Mouse (Mus musculus): ENCODE results near the gene Accsl. TPM values are rescaled to one million over a fixed set of nuclear protein-coding genes. Genes with fewer than 3 reads are reported as not detected.

The Accsl gene
- total RNA-seq, 2 experiments from 2014 or later = not detected

DNA sequence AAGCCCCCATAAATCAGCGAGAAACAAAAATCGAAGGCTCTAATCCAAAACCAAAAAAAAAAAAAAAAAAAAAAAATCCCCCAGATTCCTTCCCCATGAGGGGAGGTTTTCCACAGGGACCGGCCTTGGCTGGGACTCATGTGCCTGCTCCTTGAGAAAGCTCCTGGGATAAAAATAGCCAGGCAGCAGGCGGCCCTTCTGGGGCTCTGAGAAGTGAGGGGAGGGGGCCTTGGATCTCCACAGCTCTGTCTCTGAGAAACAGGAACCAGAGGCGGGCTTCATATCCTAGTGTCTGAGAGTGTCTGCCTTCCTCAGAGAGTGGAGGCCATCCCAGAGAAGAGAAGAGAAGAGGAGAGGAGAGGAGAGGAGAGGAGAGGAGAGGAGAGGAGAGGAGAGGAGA is 8.0 kb upstream of the Accsl start:
- DNase-seq (ENCODE audit: low spot score) = peak; percentile 11

DNA sequence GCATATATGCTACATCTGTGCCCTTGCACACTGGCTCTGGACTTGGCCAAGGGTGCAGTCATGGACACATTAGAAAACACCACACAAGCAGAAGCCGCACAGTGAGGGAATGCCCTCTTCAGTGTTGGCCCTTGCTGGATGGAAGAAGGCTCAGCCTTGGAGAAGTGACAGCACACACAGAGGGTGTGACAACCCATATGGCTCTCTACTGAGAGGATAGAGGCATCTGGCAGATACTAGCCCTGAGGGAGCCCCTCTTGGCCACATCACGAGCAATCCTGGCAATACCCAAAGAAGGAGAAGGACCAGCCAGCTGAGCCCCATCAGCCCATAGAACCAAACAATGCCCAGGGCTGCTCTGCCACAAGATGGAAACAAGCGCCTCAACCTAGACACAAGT is 5.6 kb upstream of the Accsl start:
- no peak for DNase-seq (ENCODE audit: low spot score)

DNA sequence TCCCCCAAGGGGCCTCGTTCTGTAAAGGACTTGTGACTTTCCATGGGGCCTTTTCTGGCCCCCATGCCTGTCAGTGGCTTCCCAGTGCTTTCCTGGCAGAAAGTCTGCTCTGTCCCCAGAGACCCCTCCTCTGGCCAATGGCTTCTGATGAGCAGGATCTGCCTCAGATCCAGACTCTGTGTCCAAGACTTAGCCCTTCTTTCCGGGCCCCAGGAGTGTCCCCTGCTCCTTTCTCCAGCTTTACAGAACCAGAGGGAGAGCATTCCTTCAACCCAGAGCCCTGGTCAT is 5.2 kb upstream of the Accsl start:
- DNase-seq (ENCODE audit: low spot score) = peak; percentile 33

DNA sequence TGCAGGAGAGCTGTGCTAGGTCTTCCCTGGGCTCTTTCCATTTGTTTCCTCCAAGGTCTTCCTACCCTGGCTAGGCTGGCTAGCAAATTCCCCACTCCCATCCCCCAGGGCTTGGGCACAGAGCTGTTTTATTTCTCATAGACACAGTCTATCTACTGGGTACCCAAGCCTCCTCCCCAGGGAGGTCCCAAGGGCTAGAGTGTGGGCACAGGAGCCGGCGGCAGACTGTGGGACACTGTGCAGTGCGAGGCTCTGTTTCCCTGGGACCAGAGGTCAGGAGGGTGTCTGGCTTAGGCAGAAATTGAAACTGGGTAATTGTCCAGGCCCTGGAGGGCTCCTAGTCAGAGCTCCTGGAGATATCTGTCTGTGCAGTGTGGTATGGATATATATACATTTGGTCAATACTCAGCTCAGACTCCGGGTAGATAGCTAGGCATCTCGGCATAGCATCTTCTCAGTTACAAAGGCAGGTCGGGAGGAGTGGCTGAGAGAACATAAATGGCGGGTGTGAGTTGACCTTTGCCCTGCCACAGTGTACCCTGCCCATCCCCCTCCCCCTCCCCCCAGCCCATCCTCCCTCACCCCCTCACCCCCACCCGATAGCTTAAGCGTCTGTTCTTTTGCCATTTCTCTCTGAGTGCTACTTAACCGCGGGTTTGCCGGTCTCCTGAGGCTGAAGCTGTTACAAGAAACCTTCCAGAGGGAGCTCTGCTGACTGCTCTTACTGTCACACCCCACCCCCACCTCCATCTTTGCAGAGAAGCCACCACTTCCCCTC is 4.7 kb upstream of the Accsl start:
- no peak for DNase-seq (ENCODE audit: low spot score)

DNA sequence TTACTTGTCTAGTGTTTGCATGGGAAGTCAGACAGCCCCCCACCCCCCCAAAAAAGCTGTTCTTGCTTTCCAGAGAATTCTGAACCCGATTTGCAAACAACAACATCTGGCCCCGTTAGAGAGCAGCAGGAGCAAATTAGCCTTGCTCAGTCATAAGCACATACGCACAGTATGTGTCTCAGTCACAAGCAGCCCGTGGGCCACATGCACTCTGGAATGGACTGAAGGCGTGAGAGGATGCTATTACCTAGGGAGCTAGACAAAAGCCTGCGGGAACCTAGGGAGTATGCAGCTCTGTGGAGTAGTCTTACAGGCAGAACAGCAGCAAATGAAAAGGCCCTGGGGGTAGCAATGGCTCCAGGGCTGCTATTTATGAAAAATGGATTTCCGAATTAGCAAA is 3.3 kb upstream of the Accsl start:
- DNase-seq (ENCODE audit: low spot score) = no peak

DNA sequence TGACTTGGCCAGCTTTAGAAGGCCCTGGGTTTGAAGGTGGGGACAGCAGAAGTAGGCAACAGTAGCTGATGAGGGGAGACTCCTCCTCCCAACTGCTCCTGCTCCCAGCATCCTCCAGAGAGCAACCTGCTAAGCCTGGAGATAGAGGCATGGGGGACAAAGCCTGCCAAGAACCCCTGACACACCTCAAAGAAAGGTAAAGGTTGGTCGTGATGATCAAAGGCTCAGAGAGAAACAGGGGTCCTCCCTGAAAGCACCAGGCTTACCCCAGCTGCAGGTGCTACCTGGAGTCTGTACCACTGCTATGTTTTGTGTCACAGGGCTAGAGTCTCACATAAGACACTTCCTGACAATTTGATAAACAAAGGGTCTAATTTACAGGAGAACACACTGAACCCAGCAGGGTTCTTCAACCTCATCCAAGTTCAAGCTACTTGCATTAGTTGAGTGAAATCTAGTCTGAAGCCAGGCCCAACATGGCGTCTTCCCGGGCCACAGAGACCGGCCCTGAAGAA is 2.5 kb upstream of the Accsl start:
- DNase-seq (ENCODE audit: low spot score) = no peak

DNA sequence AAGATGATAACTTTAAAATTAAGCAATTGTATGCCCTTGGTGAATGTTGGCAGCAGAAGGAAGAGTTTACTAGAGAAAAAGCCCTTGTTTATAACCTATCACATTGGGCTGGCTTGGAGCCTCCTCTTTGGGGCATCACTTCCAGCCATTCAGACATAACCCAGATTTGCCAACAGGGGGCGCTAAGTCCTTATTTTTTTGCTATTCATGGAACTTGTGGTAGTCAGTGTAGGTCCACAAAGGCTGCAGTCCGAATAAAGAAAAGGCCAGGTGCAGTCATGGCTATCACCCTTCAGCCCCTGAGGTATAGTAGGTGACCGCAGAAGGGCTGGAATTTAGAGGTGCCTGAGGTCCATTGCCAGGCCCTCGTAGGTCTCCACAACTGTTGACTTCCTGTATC is 1.9 kb upstream of the Accsl start:
- peak; percentile 76 for DNase-seq (ENCODE audit: low spot score)

DNA sequence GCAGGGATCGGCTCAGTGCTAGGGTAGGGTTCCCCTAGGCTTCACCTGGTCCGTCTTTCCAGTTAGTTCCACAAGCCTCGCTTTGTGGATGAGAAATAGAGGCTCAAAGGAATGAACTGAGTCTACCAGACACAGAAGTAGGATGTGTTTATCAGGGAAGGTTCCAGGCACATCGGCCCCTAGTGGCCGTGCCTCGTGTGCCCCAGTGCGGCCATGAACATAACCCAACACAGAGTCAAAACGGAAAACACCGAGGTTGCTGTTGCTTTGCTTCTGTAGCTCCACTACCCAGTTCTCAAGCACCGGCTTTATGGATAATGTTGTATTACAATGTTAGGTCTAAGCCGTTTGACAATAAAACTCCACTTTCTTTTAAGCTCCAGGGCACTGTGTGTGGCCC is 391 bp downstream of the Accsl start:
- no peak for DNase-seq (ENCODE audit: low spot score)

DNA sequence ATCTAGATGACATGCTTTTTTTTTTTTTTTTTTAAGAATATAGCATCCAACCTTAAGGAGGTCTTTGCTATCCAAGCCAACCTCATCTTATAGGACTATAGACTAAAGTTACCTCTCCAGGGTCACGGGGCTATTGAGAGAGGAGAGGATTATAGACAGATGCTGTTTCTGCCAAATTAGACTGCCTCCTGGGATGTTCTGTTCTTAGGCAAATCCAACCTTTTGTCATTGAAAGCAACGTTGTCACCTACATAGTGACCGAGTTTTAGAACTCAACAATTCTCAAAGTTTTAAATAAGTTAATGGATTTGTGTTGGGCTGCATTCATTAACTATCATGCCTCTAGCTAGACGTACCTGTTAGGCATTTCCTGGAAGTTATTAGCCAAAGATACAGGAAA is 5.7 kb downstream of the Accsl start:
- DNase-seq (ENCODE audit: low spot score) = no peak

DNA sequence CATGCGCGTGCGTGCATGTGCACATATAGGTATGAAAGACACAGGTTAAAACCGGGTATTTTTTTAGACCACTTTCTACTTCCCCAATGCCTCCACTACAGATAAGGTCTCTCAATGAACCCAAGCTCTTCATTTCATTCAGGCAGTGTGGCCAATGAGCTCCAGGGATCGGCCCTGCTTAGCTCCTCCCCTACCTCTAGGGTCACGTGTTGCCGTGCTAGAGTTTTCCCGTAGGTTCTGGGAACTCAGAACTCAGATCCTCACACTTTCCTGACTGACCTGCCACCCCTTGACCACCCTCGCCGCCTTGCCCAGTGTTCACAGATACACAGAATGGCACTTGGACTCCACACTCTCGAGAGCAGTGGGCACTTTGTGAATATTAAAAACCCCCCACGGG is 10.1 kb downstream of the Accsl start:
- DNase-seq (ENCODE audit: low spot score) = no peak

DNA sequence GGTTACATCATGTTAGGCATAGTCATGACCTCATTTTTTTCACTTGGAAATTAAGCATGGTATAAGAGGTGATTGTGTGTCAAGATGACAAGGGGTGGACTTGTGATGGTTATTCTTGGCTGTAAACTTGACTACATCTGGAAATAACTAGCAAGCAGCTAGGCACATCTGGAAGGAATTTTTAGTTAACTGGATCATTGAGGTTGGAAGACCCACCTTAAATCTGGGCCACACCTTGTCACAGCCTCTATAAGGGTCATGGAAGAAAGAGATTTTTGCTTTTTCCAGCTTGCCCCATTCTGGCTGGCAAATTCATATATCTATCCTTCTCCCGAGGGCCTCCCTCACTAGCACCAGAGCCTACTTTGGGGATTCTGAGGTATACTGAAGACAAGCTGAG is 17.7 kb downstream of the Accsl start:
- DNase-seq (ENCODE audit: low spot score) = no peak

DNA sequence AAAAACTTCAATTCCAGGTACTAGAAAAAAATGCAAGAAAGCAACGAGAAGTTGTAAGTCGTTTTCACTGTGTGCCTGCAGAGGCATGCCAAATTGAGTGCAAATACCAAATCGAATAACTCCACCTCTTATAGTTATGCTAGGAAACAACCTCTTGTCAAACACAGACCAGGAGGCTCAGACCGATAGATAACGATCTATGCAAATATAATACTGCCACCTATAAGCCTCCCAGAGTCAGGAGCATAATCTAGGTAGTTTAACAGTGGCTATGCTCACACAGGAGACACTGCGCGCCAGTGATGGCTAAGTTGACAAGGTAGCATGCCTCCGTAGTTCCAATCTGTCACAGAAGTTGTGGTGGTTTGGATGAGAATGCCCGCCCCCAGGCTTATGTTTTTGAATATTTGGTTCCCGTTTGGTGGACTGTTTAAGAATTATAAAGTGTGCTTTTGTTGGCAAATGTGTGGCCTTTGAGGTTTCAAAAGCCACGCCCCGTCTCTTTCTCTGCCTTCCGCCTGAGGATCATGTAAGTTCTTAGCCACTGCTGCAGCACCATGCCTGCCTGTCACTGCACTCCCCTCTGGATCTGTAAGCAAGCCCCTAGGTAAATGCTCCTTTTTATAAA is 18.5 kb downstream of the Accsl start:
- DNase-seq (ENCODE audit: low spot score) = no peak

DNA sequence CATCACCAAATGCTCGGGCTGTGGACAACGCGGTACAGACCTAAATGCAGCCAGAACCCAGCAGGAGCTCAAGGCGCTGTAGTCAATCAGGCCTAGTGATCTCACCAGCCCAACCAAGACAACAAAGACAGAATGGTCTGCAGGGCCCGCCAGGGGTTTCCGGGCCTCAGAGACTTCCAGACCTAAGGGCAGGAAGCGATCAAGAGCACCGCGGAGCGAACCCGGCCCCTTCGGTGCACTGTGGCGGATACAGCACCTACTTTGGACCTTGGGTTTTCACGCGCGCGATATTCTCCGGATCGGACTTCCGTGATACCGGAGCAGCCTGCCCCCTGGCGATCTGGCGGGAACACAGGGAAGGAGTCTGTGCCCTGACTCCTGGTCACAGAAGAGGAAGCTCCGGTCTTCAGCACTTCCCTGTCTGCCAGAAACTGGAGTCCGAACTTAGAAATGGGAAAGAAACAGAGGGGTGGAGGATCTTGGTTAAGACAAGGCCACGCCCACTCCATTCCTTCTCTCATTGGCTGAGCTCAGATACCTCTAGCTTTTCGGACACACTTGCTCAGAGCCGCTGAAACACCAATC is 19.4 kb downstream of the Accsl start, which contains the start of gene Accs:
TSS of gene Accs (minus strand) at position 439 of the 585 bp plus-strand sequence.
- DNase-seq (ENCODE audit: low spot score) = peak; percentile 80

DNA sequence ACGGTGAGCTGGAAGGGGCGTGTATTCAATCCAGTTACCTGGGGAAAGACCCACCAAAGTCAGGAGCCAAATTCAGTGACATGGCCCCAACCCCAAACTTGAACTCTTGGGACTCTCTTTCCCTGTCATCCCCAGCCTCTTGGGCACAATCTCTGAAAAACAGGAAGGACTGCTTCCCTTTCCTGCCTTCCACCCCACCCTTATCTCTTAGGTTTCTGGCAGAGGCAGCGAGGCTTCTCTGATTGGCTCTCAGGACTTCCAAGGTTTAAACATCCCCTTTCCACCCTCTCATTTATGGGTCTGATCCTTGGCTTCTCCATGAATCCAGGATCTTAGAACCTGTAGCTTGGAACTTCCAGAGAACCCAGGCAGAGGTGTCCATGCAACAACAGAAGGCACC is 27.6 kb downstream of the Accsl start:
- no peak for DNase-seq (ENCODE audit: low spot score)

DNA sequence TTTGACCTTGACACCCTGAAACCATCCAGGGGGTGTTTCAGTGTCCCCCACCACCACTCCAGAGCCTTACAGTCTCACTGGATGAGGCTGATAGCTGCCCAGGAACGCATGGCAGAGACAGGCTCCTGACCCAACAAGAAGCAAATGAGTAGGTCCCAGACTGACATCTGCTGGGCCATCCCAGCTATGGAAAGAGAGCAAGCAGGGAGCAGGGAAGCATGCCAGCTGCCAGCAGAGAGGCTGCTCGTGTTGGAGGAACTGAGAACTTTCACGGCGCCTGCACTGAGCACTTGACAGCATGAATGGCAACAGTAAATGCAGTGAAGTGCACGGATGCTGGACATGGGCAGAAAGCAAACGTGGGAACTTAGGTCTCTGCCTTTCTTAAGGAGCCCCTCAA is 28.8 kb downstream of the Accsl start:
- DNase-seq (ENCODE audit: low spot score) = peak; percentile 10

DNA sequence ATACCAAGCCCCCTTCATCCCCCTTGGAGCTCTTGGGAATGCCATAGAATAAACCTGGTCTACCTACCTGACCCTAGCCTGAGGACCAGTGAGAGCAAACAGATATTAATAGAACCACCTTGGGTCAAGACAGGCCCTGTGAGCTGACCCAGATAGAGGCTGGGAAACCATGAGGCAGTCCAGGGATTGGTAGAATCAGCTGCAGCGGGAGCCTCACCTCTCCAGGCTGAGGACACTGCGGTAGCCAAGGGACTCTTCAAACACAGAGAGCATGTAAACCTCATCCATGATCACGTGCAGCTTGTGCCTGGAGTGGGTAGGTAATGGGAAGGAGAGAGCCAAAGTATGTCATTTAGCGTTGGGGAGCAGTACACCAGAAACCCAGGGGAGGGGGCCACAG is 30.0 kb downstream of the Accsl start:
- DNase-seq (ENCODE audit: low spot score) = peak; percentile 34

DNA sequence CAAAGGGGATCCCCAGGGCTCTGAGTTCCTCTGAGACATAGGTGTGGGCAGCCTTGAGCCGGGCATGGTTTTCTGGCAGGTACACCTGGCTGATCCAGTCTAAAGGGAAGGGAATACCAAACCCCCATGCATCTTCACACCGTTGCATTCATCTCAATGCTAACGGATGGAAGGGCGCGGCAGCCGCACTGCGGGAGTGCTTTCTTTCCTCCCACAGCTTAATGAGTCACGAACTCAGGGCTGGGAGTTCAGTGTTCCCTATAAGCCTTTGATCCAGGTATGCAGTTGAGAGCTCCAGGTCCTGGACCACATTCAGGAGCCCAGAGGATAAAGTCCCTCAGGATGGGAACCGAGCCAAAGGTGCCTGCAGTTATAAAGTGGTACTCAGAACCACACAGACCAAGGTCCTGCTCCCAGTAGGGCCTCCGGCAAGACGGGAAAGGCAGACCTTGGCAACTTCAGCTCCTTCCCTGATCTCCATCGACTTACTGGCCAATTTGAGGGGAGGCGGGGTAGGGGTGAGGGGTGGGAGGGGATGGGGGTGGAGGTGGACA is 32.6 kb downstream of the Accsl start:
- no peak for DNase-seq (ENCODE audit: low spot score)

DNA sequence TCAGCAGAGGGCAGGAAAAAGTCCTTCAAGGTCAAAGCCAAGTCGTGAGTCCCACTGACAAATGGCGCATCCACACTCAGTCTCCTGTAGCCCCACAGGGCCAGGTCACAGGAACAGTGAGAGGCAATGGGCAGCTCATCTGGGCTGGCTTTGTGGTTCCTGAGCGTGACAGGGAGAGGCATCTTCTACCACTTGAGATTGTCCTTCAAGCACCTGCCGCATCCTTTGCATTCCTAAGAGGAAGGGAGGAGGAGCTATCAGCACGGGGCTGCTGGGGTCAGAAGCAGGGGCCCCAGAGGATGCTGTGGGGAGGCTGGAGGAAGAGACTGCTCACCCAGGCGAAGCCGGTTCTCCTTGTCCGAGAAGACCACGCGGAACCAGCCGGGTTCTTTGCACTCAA is 33.4 kb downstream of the Accsl start:
- no peak for DNase-seq (ENCODE audit: low spot score)

DNA sequence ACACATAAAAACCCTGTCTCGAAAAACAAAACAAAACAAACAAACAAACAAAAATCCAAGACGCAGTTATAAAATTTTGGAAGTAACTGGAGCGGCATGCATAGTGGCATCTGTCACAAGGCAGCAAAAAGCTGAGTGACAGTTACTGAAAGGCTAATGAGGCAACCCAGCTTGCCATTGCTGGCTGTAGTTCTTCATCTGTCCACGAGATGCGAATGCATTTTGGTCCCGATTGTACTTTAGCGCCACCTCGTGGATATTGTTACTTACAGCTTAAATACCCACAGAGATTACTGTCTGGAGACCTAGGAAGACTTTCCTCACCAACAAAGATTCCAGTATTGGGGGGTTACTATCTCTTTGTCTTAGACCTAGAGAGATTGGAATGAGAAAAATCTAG is 45.4 kb downstream of the Accsl start:
- DNase-seq (ENCODE audit: low spot score) = peak; percentile 87

DNA sequence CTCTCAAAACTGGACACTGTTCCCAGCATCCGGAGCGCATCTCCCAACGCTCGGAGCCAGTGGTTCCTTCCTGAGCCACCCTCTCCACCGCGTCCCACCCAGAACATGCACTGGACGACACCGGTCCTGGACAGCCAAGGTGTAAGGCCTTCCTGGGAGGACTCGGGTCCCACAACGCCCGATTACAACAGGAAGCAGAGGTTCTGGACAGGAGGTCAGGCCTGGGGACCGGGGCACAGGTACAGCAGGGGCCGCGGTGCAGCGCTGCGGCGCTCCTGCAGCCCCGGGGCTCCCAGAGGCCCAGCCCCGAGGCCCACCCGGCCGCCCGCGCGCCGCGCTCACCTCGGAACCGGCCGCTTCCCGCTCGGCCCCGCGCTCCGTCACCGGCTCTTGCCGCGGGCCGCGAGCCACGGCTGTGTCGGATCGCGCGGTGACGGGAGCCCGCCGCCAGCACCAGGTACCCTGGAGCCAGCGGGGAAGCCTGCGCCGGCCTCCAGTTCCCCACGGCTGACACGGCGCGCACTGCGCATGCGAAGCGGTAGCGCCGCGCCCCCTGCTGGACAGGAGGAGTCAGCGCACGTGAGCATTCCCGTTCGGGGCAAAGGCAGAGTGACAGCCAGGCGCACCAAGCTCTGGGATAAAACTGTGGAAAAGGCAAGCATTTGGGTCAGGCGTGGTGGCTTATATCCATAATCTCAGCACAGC is 46.8 kb downstream of the Accsl start, which contains the start of gene Ext2:
TSS of gene Ext2 (minus strand) at position 524 of the 705 bp plus-strand sequence.
- DNase-seq (ENCODE audit: low spot score) = peak; percentile 91

DNA sequence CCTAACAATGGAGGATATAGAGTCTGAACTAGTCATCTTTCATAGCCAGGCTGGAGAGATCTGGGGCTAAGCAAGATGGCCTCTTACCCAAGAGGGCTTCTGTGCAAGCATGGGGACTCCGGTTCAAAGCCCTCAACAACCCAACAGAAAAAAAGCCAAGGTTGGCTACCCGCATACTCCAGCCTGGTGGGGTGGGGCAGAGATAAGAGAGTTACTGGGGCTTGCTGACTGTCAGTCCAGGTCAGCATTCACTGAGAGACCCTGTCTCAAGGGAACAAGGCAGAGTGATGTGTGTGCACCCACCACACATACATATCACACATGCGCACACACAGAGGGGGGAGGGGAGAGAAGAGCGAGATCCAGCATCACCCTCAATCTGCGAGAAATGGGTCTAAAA is 51.2 kb downstream of the Accsl start:
- no peak for DNase-seq (ENCODE audit: low spot score)

DNA sequence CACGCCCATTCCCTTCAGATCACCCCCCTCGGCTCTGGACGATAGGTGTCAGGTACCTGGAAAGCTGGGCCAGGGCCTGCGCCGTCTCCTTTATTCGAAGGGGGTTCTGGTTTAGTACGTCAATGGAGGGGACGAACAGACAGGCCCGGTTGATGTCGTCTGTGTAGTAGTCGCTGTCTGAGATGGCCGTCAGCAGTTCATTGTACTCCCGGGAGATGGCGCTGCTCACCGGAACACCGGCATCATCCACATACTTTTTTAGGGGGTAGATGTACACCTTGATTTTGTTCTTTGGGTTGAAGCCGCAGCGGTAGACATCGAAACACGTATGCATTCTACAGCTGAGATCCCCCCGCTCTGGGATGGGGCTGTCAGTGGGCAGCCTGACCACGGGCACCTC is 55.6 kb downstream of the Accsl start:
- DNase-seq (ENCODE audit: low spot score) = no peak
